Mouse (Mus musculus) embryonic facial prominence, embryonic 12.5 days (tissue): ENCODE measurements around the gene Jsrp1. TPM values are rescaled to one million over a fixed set of nuclear protein-coding genes. Genes with fewer than 3 reads are reported as not detected.
"Not testable (repeated sequence)": the region's sequence is repeated elsewhere in the genome, so short reads cannot be mapped to it uniquely, and the experiment has no call there.

Source experiments
- ATAC-seq: fragments of 200-750 bp; cut with Nextera tagmentation; 2 replicates; pipeline ENCODE4 v1.8.0; 2017; ENCODE audit not compliant: insufficient number of reproducible peaks, insufficient read depth, low FRiP score, low TSS enrichment
- H3K27ac ChIP-seq: fragments of 300-500 bp; sonication (generic); 2 replicates; pipeline ENCODE4 v1.5.1; 2016; ENCODE audit warnings: mild to moderate bottlenecking
- H3K27me3 ChIP-seq: fragments of 300-500 bp; sonication (generic); 2 replicates; pipeline ENCODE4 v1.6.1; 2016; ENCODE audit warnings: mild to moderate bottlenecking, moderate library complexity
- H3K36me3 ChIP-seq: fragments of 300-500 bp; sonication (generic); 2 replicates; pipeline ENCODE4 v1.6.1; 2016; ENCODE audit warnings: mild to moderate bottlenecking
- H3K4me1 ChIP-seq: fragments of 300-500 bp; sonication (generic); 2 replicates; pipeline ENCODE4 v1.6.1; 2016
- H3K4me2 ChIP-seq: fragments of 300-500 bp; sonication (generic); replicated peaks from 2 replicates; pipeline ENCODE4 v1.6.1; 2016; ENCODE audit warnings: mild to moderate bottlenecking, moderate library complexity
- H3K4me3 ChIP-seq: fragments of 300-500 bp; sonication (generic); 2 replicates; pipeline ENCODE4 v1.5.1; 2016; ENCODE audit warnings: mild to moderate bottlenecking
- H3K9ac ChIP-seq: fragments of 300-500 bp; sonication (generic); 2 replicates; pipeline ENCODE4 v1.6.1; 2016; ENCODE audit warnings: mild to moderate bottlenecking, moderate library complexity
- H3K9me3 ChIP-seq: fragments of 300-500 bp; sonication (generic); 2 replicates; pipeline ENCODE4 v1.6.1; 2016; ENCODE audit warnings: mild to moderate bottlenecking, moderate library complexity
- WGBS: fragments of 180-500 bp; shearing (Covaris S2); methylation state at CpG from one replicate; pipeline ENCODE4 v1.1.7; 2016; 5-methylcytosine and 5-hydroxymethylcytosine counted together
- polyA plus RNA-seq: library from polyadenylated mRNA; unstranded; fragments of >200 nt; fragmentation: Nextera tagmentation; extraction: Ambion mirVana; gene quantifications from 2 replicates; pipeline ENCODE4 v1.2.1, GENCODE M21; 2016

Gene Jsrp1
- polyA plus RNA-seq, 1 experiment from 2014 or later: 1.8 TPM

GRCm38 (mm10) chr10:80821991-80822390 lies 8.7 kb upstream of the Jsrp1 start:
- Histone ChIP-seq H3K4me2 (no peak overlapping the region), H3K4me1 (no peaks in the 10 kb centered on the region), H3K27ac (no peak overlapping the region), H3K27me3 (no peaks in the 10 kb centered on the region), H3K4me3 (no peak overlapping the region), H3K9ac (no peak overlapping the region), H3K36me3 (no peaks in the 10 kb centered on the region), H3K9me3 (no peaks in the 10 kb centered on the region)
- WGBS: 43% methylated on average over 2 of the region's 2 CpGs
- ATAC-seq: no peak

- no peak overlapping the region for H3K27ac ChIP-seq
- no peak overlapping the region for H3K9ac ChIP-seq
- no peak overlapping the region for H3K4me3 ChIP-seq
- no peaks in the 10 kb centered on the region for H3K27me3 ChIP-seq
- H3K9me3 ChIP-seq: no peaks in the 10 kb centered on the region
- ATAC-seq: no peak
- WGBS: 46% methylated on average over 3 of the region's 3 CpGs
- no peaks in the 10 kb centered on the region for H3K36me3 ChIP-seq
- no peak overlapping the region for H3K4me2 ChIP-seq
- H3K4me1 ChIP-seq: no peaks in the 10 kb centered on the region
These were observed 6.1 kb upstream of the Jsrp1 start for GRCm38 (mm10) chr10:80819406-80819805.

GRCm38 (mm10) chr10:80818599-80819281 lies 5.4 kb upstream of the Jsrp1 start:
- no peak for ATAC-seq
- Histone ChIP-seq H3K36me3 (no peaks in the 10 kb centered on the region), H3K27ac (no peak overlapping the region), H3K4me3 (no peak overlapping the region), H3K9ac (no peak overlapping the region), H3K27me3 (no peaks in the 10 kb centered on the region), H3K9me3 (no peaks in the 10 kb centered on the region), H3K4me1 (no peaks in the 10 kb centered on the region), H3K4me2 (no peak overlapping the region)
- 64% methylated on average over 6 of the region's 6 CpGs for WGBS

GRCm38 (mm10) chr10:80817955-80818354 lies 4.7 kb upstream of the Jsrp1 start:
- ATAC-seq: not testable (repeated sequence)

GRCm38 (mm10) chr10:80817164-80817563 lies 3.9 kb upstream of the Jsrp1 start:
- Histone ChIP-seq H3K27ac (no peak overlapping the region), H3K4me3 (no peak overlapping the region), H3K4me2 (no peak overlapping the region), H3K27me3 (0 out of 2 replicates have a peak, but pooled peaks cover 5% of the 10 kb centered on the region), H3K9me3 (no peaks in the 10 kb centered on the region), H3K4me1 (no peaks in the 10 kb centered on the region), H3K9ac (no peak overlapping the region), H3K36me3 (no peaks in the 10 kb centered on the region)
- ATAC-seq: no peak
- WGBS: 75% methylated on average over 2 of the region's 2 CpGs

More at GRCm38 (mm10) chr10:80817955-80818354, 4.7 kb upstream of the Jsrp1 start:
- not testable (repeated sequence) for H3K9ac ChIP-seq, H3K36me3 ChIP-seq, H3K9me3 ChIP-seq, H3K4me1 ChIP-seq, H3K27ac ChIP-seq, H3K27me3 ChIP-seq, H3K4me2 ChIP-seq, H3K4me3 ChIP-seq
- WGBS: 78% methylated on average over 7 of the region's 7 CpGs

GRCm38 (mm10) chr10:80816303-80816702 lies 3.0 kb upstream of the Jsrp1 start:
- H3K27me3 ChIP-seq, ATAC-seq, H3K9ac ChIP-seq, H3K4me3 ChIP-seq, H3K4me2 ChIP-seq, H3K36me3 ChIP-seq, H3K27ac ChIP-seq, H3K4me1 ChIP-seq, H3K9me3 ChIP-seq: not testable (repeated sequence)
- WGBS: 89% methylated on average over 3 of the region's 3 CpGs

GRCm38 (mm10) chr10:80814800-80815199 lies 1.5 kb upstream of the Jsrp1 start:
- H3K9ac ChIP-seq: no peak overlapping the region
- no peak overlapping the region for H3K27ac ChIP-seq
- peaks cover 17% of the 10 kb centered on the region; the same call in 1 of the 2 replicates for H3K27me3 ChIP-seq
- no peak for ATAC-seq
- H3K4me3 ChIP-seq: no peak overlapping the region
- no peaks in the 10 kb centered on the region for H3K36me3 ChIP-seq
- no peaks in the 10 kb centered on the region for H3K9me3 ChIP-seq
- H3K4me2 ChIP-seq: no peak overlapping the region
- peaks cover 4% of the 10 kb centered on the region for H3K4me1 ChIP-seq
- WGBS: 68% methylated on average over 7 of the region's 7 CpGs

- 64% methylated on average over 5 of the region's 5 CpGs for WGBS
- H3K27ac ChIP-seq: no peak overlapping the region
- H3K9me3 ChIP-seq: no peaks in the 10 kb centered on the region
- no peak for ATAC-seq
- peaks cover 23% of the 10 kb centered on the region for H3K4me1 ChIP-seq
- no peak overlapping the region for H3K9ac ChIP-seq
- H3K36me3 ChIP-seq: no peaks in the 10 kb centered on the region
- no peak overlapping the region for H3K4me2 ChIP-seq
- H3K4me3 ChIP-seq: no peak overlapping the region
- H3K27me3 ChIP-seq: peaks cover 36% of the 10 kb centered on the region
These were observed 782 bp downstream of the Jsrp1 start for GRCm38 (mm10) chr10:80812391-80813041.

GRCm38 (mm10) chr10:80810084-80810483 lies 3.2 kb downstream of the Jsrp1 start:
- Histone ChIP-seq H3K4me3 (no peak overlapping the region), H3K4me1 (peaks cover 39% of the 10 kb centered on the region), H3K9me3 (no peaks in the 10 kb centered on the region), H3K27me3 (peaks cover 49% of the 10 kb centered on the region), H3K9ac (peak overlapping the region; percentile 19; the same call in 1 of the 2 replicates), H3K27ac (no peak overlapping the region), H3K4me2 (peak overlapping the region; percentile 25), H3K36me3 (peaks cover 5% of the 10 kb centered on the region; the same call in 1 of the 2 replicates)
- WGBS: 10% methylated on average over 20 of the region's 20 CpGs
- no peak for ATAC-seq

- H3K27ac ChIP-seq: no peak overlapping the region
- 0 out of 2 replicates have a peak overlapping the region, but pooled peaks have one; percentile 15 for H3K4me3 ChIP-seq
- peak overlapping the region; percentile 41; the same call in 1 of the 2 replicates for H3K9ac ChIP-seq
- peaks cover 52% of the 10 kb centered on the region for H3K27me3 ChIP-seq
- H3K36me3 ChIP-seq: peaks cover 15% of the 10 kb centered on the region
- no peaks in the 10 kb centered on the region for H3K9me3 ChIP-seq
- H3K4me1 ChIP-seq: peaks cover 39% of the 10 kb centered on the region
- no peak for ATAC-seq
- WGBS: 9% methylated on average over 18 of the region's 18 CpGs
- peak overlapping the region; percentile 97 for H3K4me2 ChIP-seq
These were observed 4.2 kb downstream of the Jsrp1 start for GRCm38 (mm10) chr10:80808985-80809632.

- no peak for ATAC-seq
- Histone ChIP-seq H3K4me3 (0 out of 2 replicates have a peak overlapping the region, but pooled peaks have one; percentile 15), H3K27ac (0 out of 2 replicates have a peak overlapping the region, but pooled peaks have one; percentile 30), H3K27me3 (peaks cover 49% of the 10 kb centered on the region), H3K4me2 (peak overlapping the region; percentile 97), H3K9ac (peak overlapping the region; percentile 70), H3K4me1 (peaks cover 39% of the 10 kb centered on the region), H3K9me3 (no peaks in the 10 kb centered on the region), H3K36me3 (peaks cover 22% of the 10 kb centered on the region)
- 15% methylated on average over 40 of the region's 40 CpGs for WGBS
These were observed 5.0 kb downstream of the Jsrp1 start for GRCm38 (mm10) chr10:80808099-80808984.
